Mouse (Mus musculus) left cerebral cortex, postnatal 36 days (tissue): ENCODE measurements around the gene Hspa1a. TPM values are rescaled to one million over a fixed set of nuclear protein-coding genes. Genes with fewer than 3 reads are reported as not detected.
A peak's percentile ranks its signal among the peaks of the same experiment; 100 is the strongest.
"Not testable (repeated sequence)": the region's sequence is repeated elsewhere in the genome, so short reads cannot be mapped to it uniquely, and the experiment has no call there.

ENCODE experiments used
- DNase-seq, 2 experiments: peaks; one replicate each; pipeline ENCODE4 v3.0.0; 2021 to 2022; ENCODE audit warnings: low spot score in 2 of 2, mixed read lengths in 1 of 2
- intact Hi-C: fragments of 180-260 bp; cut with DNase I; formaldehyde crosslinking; loops from one replicate; pipeline ENCODE4 v1.15.1; 2025
- total RNA-seq, 2 experiments: library from RNA; stranded (reverse); gene quantifications; 2 replicates each; pipeline ENCODE4 v1.2.3; 2021

The Hspa1a gene
- total RNA-seq, 2 experiments from 2014 or later = 11.9 to 13.7 TPM

DNA sequence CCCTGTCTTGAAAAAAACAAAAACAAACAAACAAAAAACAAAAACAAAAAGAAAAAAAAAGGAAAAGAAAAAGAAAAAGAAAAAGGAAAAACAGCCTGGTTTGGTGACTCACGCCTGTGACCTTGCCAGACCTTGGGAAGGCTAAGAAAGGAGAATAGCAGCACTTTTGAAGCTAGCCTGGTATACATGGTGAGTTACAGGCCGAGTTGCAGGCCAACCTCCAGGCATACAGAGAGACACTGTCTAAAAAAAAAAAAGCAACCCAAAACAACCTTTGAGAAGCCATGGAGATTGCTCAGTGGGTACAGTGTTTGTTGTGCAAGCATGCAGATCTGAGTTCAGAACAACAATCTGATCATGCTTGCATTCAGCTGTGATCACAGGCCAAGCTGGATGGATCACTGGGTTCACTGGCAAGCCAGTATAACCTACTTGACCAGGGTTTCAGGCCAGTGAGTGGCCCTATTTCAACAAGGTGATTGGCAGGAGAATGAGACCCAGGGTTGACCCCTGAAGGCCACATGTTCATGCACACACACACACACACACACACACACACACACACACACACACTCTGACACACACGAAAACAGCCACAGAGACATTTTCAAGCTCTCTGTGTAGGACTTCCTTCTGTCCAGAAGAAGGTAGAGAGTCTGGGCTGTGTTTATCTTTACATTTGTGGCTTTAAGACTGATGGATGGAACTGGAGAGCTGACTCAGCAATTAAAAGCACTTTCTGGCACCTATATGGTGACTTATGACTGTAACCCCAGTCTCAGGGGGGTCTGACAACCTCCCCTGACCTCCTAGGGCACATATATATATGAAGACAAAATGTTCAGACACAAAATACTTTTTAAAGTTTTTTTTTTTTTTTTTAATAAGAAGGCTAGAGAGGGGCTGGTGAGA lies 3.9 kb upstream of the Hspa1a start:
- intact Hi-C loops = no loop called here
- DNase-seq = no peak

- DNase-seq, intact Hi-C loops: not testable (repeated sequence)
These were observed 275 bp downstream of the Hspa1a start for GRCm38 (mm10) chr17:34971694-34972068.

DNA sequence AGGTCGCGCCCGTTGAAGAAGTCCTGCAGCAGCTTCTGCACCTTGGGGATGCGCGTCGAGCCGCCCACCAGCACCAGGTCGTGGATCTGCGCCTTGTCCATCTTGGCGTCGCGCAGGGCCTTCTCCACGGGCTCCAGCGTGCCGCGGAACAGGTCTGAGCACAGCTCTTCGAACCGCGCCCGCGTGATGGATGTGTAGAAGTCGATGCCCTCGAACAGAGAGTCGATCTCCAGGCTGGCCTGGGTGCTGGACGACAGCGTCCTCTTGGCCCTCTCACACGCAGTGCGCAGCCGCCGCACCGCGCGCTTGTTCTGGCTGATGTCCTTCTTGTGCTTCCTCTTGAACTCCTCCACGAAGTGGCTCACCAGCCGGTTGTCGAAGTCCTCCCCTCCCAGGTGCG lies 1.1 kb downstream of the Hspa1a start:
- intact Hi-C loops, DNase-seq: not testable (repeated sequence)

- intact Hi-C loops, DNase-seq: not testable (repeated sequence)
These were observed 2.1 kb downstream of the Hspa1a start, which contains the start of gene Gm20481 for GRCm38 (mm10) chr17:34969822-34970221. Gm20481 (plus strand) TSS chr17:34969912.

DNA sequence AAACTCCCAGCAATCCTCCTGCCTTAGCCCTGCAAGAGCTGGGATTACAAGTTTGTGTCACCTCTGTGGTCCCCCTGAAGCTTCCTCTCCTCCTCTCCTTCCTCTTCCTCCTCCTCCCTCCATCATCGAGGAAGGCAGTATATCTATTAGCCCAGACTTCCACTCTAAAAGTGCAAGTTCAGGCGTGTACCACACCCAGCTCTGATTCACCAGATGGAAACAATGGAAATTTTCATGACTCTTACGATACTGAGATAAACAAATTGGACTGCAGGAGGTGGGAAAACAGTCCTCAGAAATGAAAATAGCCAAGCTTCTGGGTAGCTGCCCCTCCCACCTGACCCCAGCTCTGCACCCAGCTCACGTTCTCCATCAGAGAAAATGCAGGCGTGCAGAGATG lies 6.3 kb downstream of the Hspa1a start:
- intact Hi-C loops = no loop called here

DNA sequence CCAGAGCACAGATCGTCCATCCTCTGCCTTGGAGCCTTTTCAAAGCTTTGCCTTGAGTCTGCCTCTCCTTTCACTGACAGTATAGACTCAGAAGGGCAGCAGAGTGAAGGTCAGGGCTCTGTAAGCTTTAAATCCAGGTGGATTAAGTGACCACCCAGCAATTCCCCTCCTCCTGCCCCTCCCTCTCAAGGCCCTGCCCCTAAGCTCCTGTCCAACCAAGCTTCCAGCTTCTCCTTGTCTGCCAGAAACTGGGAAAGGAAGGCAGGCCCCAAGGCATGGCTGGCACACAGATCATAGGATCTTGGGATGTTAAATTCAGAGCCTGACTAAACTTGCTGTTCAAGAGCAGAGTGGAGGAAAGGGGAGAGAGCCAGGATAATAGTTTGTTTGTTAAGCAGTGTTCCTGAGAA lies 7.3 kb downstream of the Hspa1a start:
- no peak for DNase-seq

More for the DNA sequence above, 6.3 kb downstream of the Hspa1a start:
- DNase-seq = no peak

DNA sequence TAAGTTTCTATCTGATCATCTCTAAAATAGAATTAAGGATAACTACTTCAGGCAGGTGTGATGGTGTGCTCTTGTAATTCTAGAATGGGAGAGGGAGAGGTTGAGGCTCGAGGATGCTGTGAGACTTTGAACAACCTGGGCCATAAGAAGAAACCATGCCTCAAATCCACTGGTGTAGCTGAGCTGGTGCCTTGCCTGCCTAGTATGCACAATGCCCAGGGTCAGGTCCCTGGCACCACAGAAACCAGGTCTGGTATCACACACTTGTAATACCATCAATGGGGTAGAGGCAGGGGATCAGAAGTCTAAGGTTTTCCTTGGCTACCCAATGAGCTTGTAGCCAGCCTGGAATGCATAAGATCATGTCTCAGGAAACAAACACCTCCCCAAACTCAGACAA lies 9.1 kb downstream of the Hspa1a start:
- DNase-seq = no peak
- intact Hi-C loops = no loop called here

More for the DNA sequence above, 7.3 kb downstream of the Hspa1a start:
- intact Hi-C loops = no loop called here

- intact Hi-C loops = no loop called here
These were observed 9.8 kb downstream of the Hspa1a start for GRCm38 (mm10) chr17:34962125-34962524.

GRCm38 (mm10) chr17:34960702-34961493 lies 11.1 kb downstream of the Hspa1a start:
- intact Hi-C loops = no loop called here
- DNase-seq = no peak

More at GRCm38 (mm10) chr17:34962125-34962524, 9.8 kb downstream of the Hspa1a start:
- no peak for DNase-seq

GRCm38 (mm10) chr17:34959881-34960515 lies 12.0 kb downstream of the Hspa1a start:
- intact Hi-C loops = no loop called here
- no peak for DNase-seq

GRCm38 (mm10) chr17:34959130-34959778 lies 12.7 kb downstream of the Hspa1a start, which contains the start of gene Hspa1b:
Hspa1b (minus strand) TSS chr17:34959238.
- intact Hi-C loops = not testable (repeated sequence)
- DNase-seq = peak; percentile 84 to 87

GRCm38 (mm10) chr17:34958734-34959129 lies 13.2 kb downstream of the Hspa1a start:
- DNase-seq, intact Hi-C loops: not testable (repeated sequence)

- intact Hi-C loops, DNase-seq: not testable (repeated sequence)
These were observed 14.0 kb downstream of the Hspa1a start for GRCm38 (mm10) chr17:34957966-34958365.

DNA sequence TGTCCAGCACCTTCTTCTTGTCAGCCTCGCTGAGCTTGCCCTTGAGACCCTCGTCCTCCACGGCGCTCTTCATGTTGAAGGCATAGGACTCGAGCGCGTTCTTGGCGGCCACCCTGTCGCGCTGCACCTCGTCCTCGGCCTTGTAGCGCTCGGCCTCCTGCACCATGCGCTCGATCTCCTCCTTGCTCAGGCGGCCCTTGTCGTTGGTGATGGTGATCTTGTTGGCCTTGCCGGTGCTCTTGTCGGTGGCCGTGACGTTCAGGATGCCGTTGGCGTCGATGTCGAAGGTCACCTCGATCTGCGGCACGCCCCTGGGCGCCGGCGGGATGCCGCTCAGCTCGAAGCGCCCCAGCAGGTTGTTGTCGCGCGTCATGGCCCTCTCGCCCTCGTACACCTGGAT lies 14.7 kb downstream of the Hspa1a start:
- intact Hi-C loops = not testable (repeated sequence)

DNA sequence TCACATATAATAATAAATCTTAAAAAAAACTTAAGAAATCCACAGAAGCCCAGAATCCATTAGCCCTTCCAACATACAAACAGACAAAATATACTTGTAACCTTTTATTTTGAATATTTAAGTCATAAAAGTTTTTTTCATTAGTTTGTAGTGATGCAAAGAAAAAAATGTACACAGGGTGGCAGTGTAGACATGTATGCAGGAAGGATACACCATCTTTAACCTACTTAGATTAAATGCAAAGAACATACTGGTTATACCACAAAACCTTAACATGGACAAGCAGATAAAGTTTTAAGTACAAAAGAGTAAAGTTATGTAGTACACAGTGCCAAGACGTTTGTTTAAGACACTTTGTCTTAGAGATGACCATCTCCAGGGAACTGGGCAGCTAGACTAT lies 15.6 kb downstream of the Hspa1a start:
- DNase-seq = no peak
- intact Hi-C loops = no loop called here

More for the DNA sequence above, 14.7 kb downstream of the Hspa1a start:
- DNase-seq = not testable (repeated sequence)

GRCm38 (mm10) chr17:34955884-34956283 lies 16.1 kb downstream of the Hspa1a start:
- no peak for DNase-seq
- intact Hi-C loops = no loop called here

GRCm38 (mm10) chr17:34954831-34955230 lies 17.1 kb downstream of the Hspa1a start:
- intact Hi-C loops = loop anchor here (5.0 kb wide), 1 partner anchor 58 kb away; the partner anchor contains the start of genes C2 and Ehmt2
- no peak for DNase-seq

DNA sequence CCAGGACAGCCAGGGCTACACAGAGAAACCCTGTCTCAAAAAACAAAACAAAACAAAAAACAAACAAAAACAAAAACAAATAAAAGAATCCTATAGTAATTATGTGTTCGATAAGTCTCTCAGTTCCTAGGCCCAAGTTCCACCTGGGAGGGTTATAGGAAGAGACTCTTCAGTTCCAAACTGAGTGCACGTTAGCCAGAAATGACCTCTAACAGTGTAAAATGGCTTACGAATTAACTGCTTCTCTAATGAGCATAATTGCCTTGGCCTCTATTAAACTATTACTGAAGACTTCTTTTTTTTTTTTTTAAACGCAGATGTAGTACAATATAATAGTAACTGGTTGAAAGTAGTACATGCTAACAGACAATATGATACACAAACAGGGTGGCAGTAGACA lies 18.1 kb downstream of the Hspa1a start:
- intact Hi-C loops = loop anchor here (5.0 kb wide), 1 partner anchor 57 kb away; the partner anchor contains the start of genes C2 and Ehmt2
- DNase-seq = no peak

GRCm38 (mm10) chr17:34953258-34953657 lies 18.7 kb downstream of the Hspa1a start:
- intact Hi-C loops = loop anchor here (5.0 kb wide), 1 partner anchor 56 kb away; the partner anchor contains the start of genes C2 and Ehmt2
- DNase-seq = no peak
